Mouse (Mus musculus): ENCODE data around the gene Mtus2. TPM values are rescaled to one million over a fixed set of nuclear protein-coding genes. Genes with fewer than 3 reads are reported as not detected.

Mtus2 gene
- total and polyA plus RNA-seq, 3 experiments: 0.08 TPM; not detected in 2

GRCm38 (mm10) chr5:148079732-148080131, 122.6 kb downstream of the Mtus2 start:
- H3K9me3 ChIP-seq (replicated peaks; ENCODE audit: insufficient read depth, low read length): no peaks in the 10 kb centered on the region
- H3K4me3 ChIP-seq (ENCODE audit: control insufficient read depth in 1 of 2, insufficient read depth in 1 of 2, low read depth in 2 of 2, low read length in 2 of 2): no peak overlapping the region
- no peak overlapping the region for H3K9ac ChIP-seq (ENCODE audit: control insufficient read depth, low read depth, low read length, poor library complexity, severe bottlenecking)
- no peaks in the 10 kb centered on the region for H3K36me3 ChIP-seq (ENCODE audit: control insufficient read depth in 1 of 2, insufficient read depth in 2 of 2, low read length in 2 of 2)
- no peaks in the 10 kb centered on the region for H3K27me3 ChIP-seq (ENCODE audit: control insufficient read depth in 1 of 2, insufficient read depth in 2 of 2, low read length in 2 of 2)
- DNase-seq (ENCODE audit: low read depth, low spot score): peak; percentile 11
- no peak overlapping the region for H3K27ac ChIP-seq (ENCODE audit: control insufficient read depth, low read depth, low read length)
- no peaks in the 10 kb centered on the region for H3K4me1 ChIP-seq (ENCODE audit: control insufficient read depth in 1 of 2, insufficient read depth in 2 of 2, low read length in 2 of 2)
- no peaks in the 10 kb centered on the region for H3K79me2 ChIP-seq (ENCODE audit: control insufficient read depth, insufficient read depth, low read length, poor library complexity)
- TF ChIP-seq MYC (IDR thresholded peaks at IDR 0.05; ENCODE audit: low read depth, low read length) (no peak), CTCF (IDR thresholded peaks at IDR 0.05 in 2 of 3, conservative IDR thresholded peaks at IDR 0.05 in 1 of 3; ENCODE audit: control insufficient read depth in 1 of 3, insufficient read depth in 1 of 3, low read depth in 2 of 3, low read length in 3 of 3, poor library complexity in 1 of 3, severe bottlenecking in 1 of 3) (peak; percentile 18 to 33 (median 26); a peak in 4 of 6 replicates)

- Histone ChIP-seq H3K9ac (ENCODE audit: control insufficient read depth, low read depth, low read length, poor library complexity, severe bottlenecking) (no peak overlapping the region), H3K9me3 (replicated peaks; ENCODE audit: insufficient read depth, low read length) (no peaks in the 10 kb centered on the region), H3K36me3 (ENCODE audit: control insufficient read depth in 1 of 2, insufficient read depth in 2 of 2, low read length in 2 of 2) (no peaks in the 10 kb centered on the region), H3K79me2 (ENCODE audit: control insufficient read depth, insufficient read depth, low read length, poor library complexity) (no peaks in the 10 kb centered on the region), H3K27me3 (ENCODE audit: control insufficient read depth in 1 of 2, insufficient read depth in 2 of 2, low read length in 2 of 2) (no peaks in the 10 kb centered on the region), H3K4me1 (ENCODE audit: control insufficient read depth in 1 of 2, insufficient read depth in 2 of 2, low read length in 2 of 2) (no peaks in the 10 kb centered on the region), H3K4me3 (ENCODE audit: control insufficient read depth in 1 of 2, insufficient read depth in 1 of 2, low read depth in 2 of 2, low read length in 2 of 2) (no peak overlapping the region), H3K27ac (ENCODE audit: control insufficient read depth, low read depth, low read length) (no peak overlapping the region)
- TF ChIP-seq CTCF (IDR thresholded peaks at IDR 0.05 in 2 of 3, conservative IDR thresholded peaks at IDR 0.05 in 1 of 3; ENCODE audit: control insufficient read depth in 1 of 3, insufficient read depth in 1 of 3, low read depth in 2 of 3, low read length in 3 of 3, poor library complexity in 1 of 3, severe bottlenecking in 1 of 3): peak in 2 of 3 experiments; percentile 37 to 53; a peak in 4 of 6 replicates
- no peak for TF ChIP-seq SMC3 (IDR thresholded peaks at IDR 0.05; ENCODE audit: low read depth, low read length)
- DNase-seq (ENCODE audit: low read depth, low spot score): peak; percentile 23
Measured at GRCm38 (mm10) chr5:148083541-148083940, 126.4 kb downstream of the Mtus2 start.

- Histone ChIP-seq H3K9me3 (replicated peaks; ENCODE audit: insufficient read depth, low read length) (no peaks in the 10 kb centered on the region), H3K4me3 (ENCODE audit: control insufficient read depth in 1 of 2, insufficient read depth in 1 of 2, low read depth in 2 of 2, low read length in 2 of 2) (no peak overlapping the region), H3K4me1 (ENCODE audit: control insufficient read depth in 1 of 2, insufficient read depth in 2 of 2, low read length in 2 of 2) (no peaks in the 10 kb centered on the region), H3K79me2 (ENCODE audit: control insufficient read depth, insufficient read depth, low read length, poor library complexity) (no peaks in the 10 kb centered on the region), H3K36me3 (ENCODE audit: control insufficient read depth in 1 of 2, insufficient read depth in 2 of 2, low read length in 2 of 2) (no peaks in the 10 kb centered on the region), H3K9ac (ENCODE audit: control insufficient read depth, low read depth, low read length, poor library complexity, severe bottlenecking) (no peak overlapping the region), H3K27ac (ENCODE audit: control insufficient read depth, low read depth, low read length) (no peak overlapping the region), H3K27me3 (ENCODE audit: control insufficient read depth in 1 of 2, insufficient read depth in 2 of 2, low read length in 2 of 2) (no peaks in the 10 kb centered on the region)
- DNase-seq (ENCODE audit: low read depth, low spot score): no peak
- TF ChIP-seq ELF1 (IDR thresholded peaks at IDR 0.05; ENCODE audit: low read depth, low read length): no peak
- no peak for TF ChIP-seq CHD1 (IDR thresholded peaks at IDR 0.05; ENCODE audit: low read depth, low read length)
- no peak for TF ChIP-seq MAX (IDR thresholded peaks at IDR 0.05; ENCODE audit: low read length)
- TF ChIP-seq EP300 (IDR thresholded peaks at IDR 0.05; ENCODE audit: low read depth in 1 of 2, low read length in 2 of 2): no peak
- TF ChIP-seq POLR2AphosphoS5 (IDR thresholded peaks at IDR 0.05; ENCODE audit: borderline replicate concordance, low read depth, low read length): no peak
- no peak for TF ChIP-seq ZC3H11A (IDR thresholded peaks at IDR 0.05; ENCODE audit: low read depth, low read length)
- TF ChIP-seq NELFE (IDR thresholded peaks at IDR 0.05; ENCODE audit: low read depth, low read length): no peak
- no peak for TF ChIP-seq UBTF (IDR thresholded peaks at IDR 0.05; ENCODE audit: borderline replicate concordance, insufficient read depth, low read depth, low read length)
- no peak for TF ChIP-seq HCFC1 (IDR thresholded peaks at IDR 0.05; ENCODE audit: low read depth, low read length)
- no peak for TF ChIP-seq SMC3 (IDR thresholded peaks at IDR 0.05; ENCODE audit: low read depth, low read length)
- no peak for TF ChIP-seq POLR2AphosphoS2 (IDR thresholded peaks at IDR 0.05; ENCODE audit: low read length)
- no peak for TF ChIP-seq ETS1 (IDR thresholded peaks at IDR 0.05; ENCODE audit: low read depth, low read length)
- TF ChIP-seq E2F4 (IDR thresholded peaks at IDR 0.05; ENCODE audit: borderline replicate concordance, low read depth, low read length): no peak
- no peak for TF ChIP-seq ZNF384 (IDR thresholded peaks at IDR 0.05; ENCODE audit: low read depth, low read length)
- TF ChIP-seq RAD21 (IDR thresholded peaks at IDR 0.05; ENCODE audit: low read depth, low read length): no peak
- no peak for TF ChIP-seq MAFK (IDR thresholded peaks at IDR 0.05; ENCODE audit: borderline replicate concordance, low read depth, low read length)
- TF ChIP-seq USF2 (IDR thresholded peaks at IDR 0.05; ENCODE audit: borderline replicate concordance in 1 of 2, insufficient read depth in 1 of 2, low read depth in 1 of 2, low read length in 2 of 2): no peak
- no peak for TF ChIP-seq MEF2A (IDR thresholded peaks at IDR 0.05; ENCODE audit: extremely low read depth, insufficient replicate concordance, low read depth, low read length, poor library complexity, severe bottlenecking)
Measured at GRCm38 (mm10) chr5:148084766-148085165, 127.6 kb downstream of the Mtus2 start.
